8 mouse cellular contexts compared by ENCODE assay signal in the genomic region with DNA sequence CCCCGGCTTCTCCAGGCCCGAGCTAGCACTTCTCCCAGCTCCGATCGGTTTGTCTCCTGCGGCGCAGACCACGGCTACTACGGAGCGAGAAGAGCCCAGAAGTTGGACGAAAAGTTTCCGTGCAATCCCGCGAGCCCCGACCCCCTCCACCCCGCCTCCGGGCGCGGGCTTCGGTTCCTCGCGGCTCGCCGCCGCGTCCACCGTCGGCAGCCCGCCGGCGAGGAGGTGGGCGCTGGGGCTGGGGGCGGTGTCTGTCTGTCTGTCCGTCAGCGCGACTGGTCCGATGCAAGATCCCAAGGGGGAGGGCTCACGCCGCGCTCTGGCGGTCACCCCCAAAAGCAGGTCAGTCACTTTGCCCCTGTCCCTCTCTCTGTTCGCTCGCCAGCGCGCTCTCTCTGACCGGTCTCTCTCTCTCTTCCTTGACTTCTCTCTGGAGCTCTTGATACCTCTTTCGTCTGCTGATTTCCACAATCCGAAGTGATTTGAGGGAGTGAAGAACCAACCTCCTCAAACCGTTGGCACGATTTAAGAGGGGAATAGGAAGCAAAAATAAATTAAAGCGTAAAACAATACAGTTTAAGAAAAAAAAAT. TPM values are rescaled to one million over a fixed set of nuclear protein-coding genes. Genes with fewer than 3 reads are reported as not detected.
DNase-seq lines count a peak whose midpoint lies in the region; ATAC-seq and TF ChIP-seq lines count a peak whose summit lies in the region.

No protein-coding gene starts in this region.

- no peaks in the 10 kb centered on the region for H3K36me3 ChIP-seq in forebrain, embryonic 13.5 days (ENCODE audit: poor library complexity, severe bottlenecking)
- no peaks in the 10 kb centered on the region for H3K36me3 ChIP-seq in lung, embryonic 15.5 days

- peak overlapping the region; percentile 95 for H3K9ac ChIP-seq in forebrain, embryonic 13.5 days
- H3K9ac ChIP-seq in lung, embryonic 15.5 days: peak overlapping the region; percentile 99

- peak overlapping the region; percentile 90 for H3K4me2 ChIP-seq in forebrain, embryonic 13.5 days
- H3K4me2 ChIP-seq in lung, embryonic 15.5 days: peak overlapping the region; percentile 91

- TF ChIP-seq POLR2A in bone marrow macrophage, adult 2 months (IDR thresholded peaks at IDR 0.05; ENCODE audit: borderline replicate concordance, low read depth, low read length): no peak

- H3K4me1 ChIP-seq in bone marrow macrophage, adult 2 months (ENCODE audit: control insufficient read depth, insufficient read depth, low read length): peaks cover 25% of the 10 kb centered on the region
- peaks cover 46% of the 10 kb centered on the region for H3K4me1 ChIP-seq in forebrain, embryonic 13.5 days
- H3K4me1 ChIP-seq in lung, embryonic 15.5 days: peaks cover 47% of the 10 kb centered on the region

- peaks cover 5% of the 10 kb centered on the region; the same call in 1 of the 2 replicates for H3K27me3 ChIP-seq in forebrain, embryonic 13.5 days
- no peaks in the 10 kb centered on the region for H3K27me3 ChIP-seq in lung, embryonic 15.5 days

- H3K27ac ChIP-seq in bone marrow macrophage, adult 2 months (ENCODE audit: insufficient read depth, low read depth, low read length): peak overlapping the region; percentile 72
- H3K27ac ChIP-seq in forebrain, embryonic 13.5 days: peak overlapping the region; percentile 85
- peak overlapping the region; percentile 98 for H3K27ac ChIP-seq in lung, embryonic 15.5 days

- under 1% methylated on average over 47 of the region's 50 CpGs for whole genome bisulfite sequencing in forebrain, embryonic 13.5 days
- WGBS in lung, embryonic 15.5 days: under 1% methylated on average over 50 of the region's 50 CpGs

- H3K4me3 ChIP-seq in bone marrow macrophage, adult 2 months (ENCODE audit: insufficient read depth, low read length): peak overlapping the region; percentile 93
- peak overlapping the region; percentile 86 for H3K4me3 ChIP-seq in forebrain, embryonic 13.5 days
- peak overlapping the region; percentile 93 for H3K4me3 ChIP-seq in lung, embryonic 15.5 days

- peak; percentile 37 to 41 for DNase-seq in B cell, adult 2 months
- DNase-seq in heart, postnatal 14 days: peak; percentile 72 to 78
- DNase-seq in layer of hippocampus, postnatal 10 days (ENCODE audit: low spot score in 2 of 2): peak; percentile 64 to 74
- DNase-seq in ovary, postnatal 10 days (ENCODE audit: low spot score): peak; percentile 52
- peak; percentile 62 for DNase-seq in thymus, postnatal 4 days

- intact Hi-C loops in heart, postnatal 14 days (cut with DNase I): loop anchor here (1.0 to 5.0 kb wide), 4 partner anchors 74 to 296 kb away; no protein-coding TSS in a partner anchor

- no peaks in the 10 kb centered on the region for H3K9me3 ChIP-seq in forebrain, embryonic 13.5 days (replicated peaks)
- no peaks in the 10 kb centered on the region for H3K9me3 ChIP-seq in lung, embryonic 15.5 days

- 0 out of 2 replicates have a peak, but pooled peaks have one; percentile 11 for ATAC-seq in forebrain, embryonic 13.5 days
- no peak for ATAC-seq in lung, embryonic 15.5 days (ENCODE audit: borderline replicate concordance, extremely low read depth, low FRiP score, low TSS enrichment)

- no peak for TF ChIP-seq CTCF in bone marrow macrophage, adult 2 months (IDR thresholded peaks at IDR 0.05; ENCODE audit: low read depth, low read length)

RNA-seq across cellular contexts. Expression of gene Vegfa, which starts 0.5 kb away (rescaled TPM):
- polyA plus RNA-seq in bone marrow macrophage, adult 2 months (2012; ENCODE audit: insufficient read depth, insufficient read length, missing spikeins): 53.8 and 58.0 TPM in 2 replicates
- polyA plus RNA-seq in forebrain, embryonic 13.5 days (2015; fragmentation: Nextera tagmentation; extraction: Ambion mirVana): 2.7 and 3.7 TPM in 2 replicates
- total RNA-seq in heart, postnatal 14 days (2021): 100 to 1,000 TPM; 275 TPM
- total RNA-seq in layer of hippocampus, postnatal 10 days (2021): 10 to 100 TPM; 92.2 to 97.0 TPM
- 5.1 and 6.2 TPM in 2 replicates for polyA plus RNA-seq in lung, embryonic 15.5 days (2015; fragmentation: Nextera tagmentation; extraction: Ambion mirVana)
